Comparison of ENCODE assay signal across 15 mouse cellular contexts in genomic region chr9:42627634-42628033, GRCm38 (mm10).
A peak's percentile ranks its signal among the peaks of the same experiment; 100 is the strongest.
DNase-seq lines count a peak whose midpoint lies in the region; ATAC-seq lines count a peak whose summit lies in the region.
"Had no signal": no experiment of that assay in that cellular context is flagged by ENCODE, and none has a peak within 500 bp of the region (broad histone marks: within the 10 kb centered on the region; RNA-seq: fewer than 3 reads in every experiment).

No protein-coding gene starts in this region.

- peaks cover 31% of the 10 kb centered on the region for H3K4me1 ChIP-seq in forebrain, embryonic 10.5 days
- peaks cover 16% of the 10 kb centered on the region for H3K4me1 ChIP-seq in forebrain, embryonic 16.5 days (replicated peaks; ENCODE audit: control insufficient read depth, insufficient read depth, low read length)
- peaks cover 25% of the 10 kb centered on the region for H3K4me1 ChIP-seq in neural tube, embryonic 13.5 days (replicated peaks)
- H3K4me1 ChIP-seq in neural tube, embryonic 15.5 days, result peaks cover 16% of the 10 kb centered on the region
- peaks cover 44% of the 10 kb centered on the region for H3K4me1 ChIP-seq in forebrain, embryonic 13.5 days

- no peak overlapping the region for H3K4me2 ChIP-seq in forebrain, embryonic 16.5 days (ENCODE audit: low read length)
- no peak overlapping the region for H3K4me2 ChIP-seq in neural tube, embryonic 13.5 days
- no peak overlapping the region for H3K4me2 ChIP-seq in neural tube, embryonic 15.5 days
- H3K4me2 ChIP-seq in forebrain, embryonic 13.5 days, result no peak overlapping the region
- H3K4me2 ChIP-seq: embryonic facial prominence, embryonic 13.5 days; limb, embryonic 15.5 days had no signal

- 46% methylated on average over 6 of the region's 6 CpGs for WGBS in forebrain, embryonic 10.5 days
- 25% methylated on average over 6 of the region's 6 CpGs for WGBS in forebrain, embryonic 16.5 days
- whole genome bisulfite sequencing in neural tube, embryonic 13.5 days, result 28% methylated on average over 6 of the region's 6 CpGs
- 23% methylated on average over 6 of the region's 6 CpGs for WGBS in neural tube, embryonic 15.5 days
- WGBS in forebrain, embryonic 13.5 days, result 30% methylated on average over 6 of the region's 6 CpGs

- no peak overlapping the region for H3K9ac ChIP-seq in forebrain, embryonic 16.5 days (replicated peaks; ENCODE audit: low read depth, low read length)
- no peak overlapping the region for H3K9ac ChIP-seq in neural tube, embryonic 13.5 days
- no peak overlapping the region for H3K9ac ChIP-seq in neural tube, embryonic 15.5 days (replicated peaks)
- H3K9ac ChIP-seq in forebrain, embryonic 13.5 days, result no peak overlapping the region
- H3K9ac ChIP-seq: embryonic facial prominence, embryonic 13.5 days; limb, embryonic 15.5 days had no signal

- 0 out of 2 replicates have a peak, but pooled peaks cover 3% of the 10 kb centered on the region for H3K27me3 ChIP-seq in forebrain, embryonic 10.5 days (ENCODE audit: poor library complexity, severe bottlenecking)
- no peaks in the 10 kb centered on the region for H3K27me3 ChIP-seq in forebrain, embryonic 16.5 days (replicated peaks; ENCODE audit: control insufficient read depth, insufficient read depth, low read length)
- no peaks in the 10 kb centered on the region for H3K27me3 ChIP-seq in neural tube, embryonic 13.5 days
- no peaks in the 10 kb centered on the region for H3K27me3 ChIP-seq in neural tube, embryonic 15.5 days (replicated peaks)
- H3K27me3 ChIP-seq in forebrain, embryonic 13.5 days, result no peaks in the 10 kb centered on the region
- H3K27me3 ChIP-seq: limb, embryonic 15.5 days had no signal

- no peaks in the 10 kb centered on the region for H3K36me3 ChIP-seq in forebrain, embryonic 10.5 days (replicated peaks)
- no peaks in the 10 kb centered on the region for H3K36me3 ChIP-seq in forebrain, embryonic 16.5 days (ENCODE audit: control insufficient read depth, insufficient read depth)
- H3K36me3 ChIP-seq in neural tube, embryonic 13.5 days, result no peaks in the 10 kb centered on the region
- H3K36me3 ChIP-seq in neural tube, embryonic 15.5 days, result no peaks in the 10 kb centered on the region
- H3K36me3 ChIP-seq in forebrain, embryonic 13.5 days (ENCODE audit: poor library complexity, severe bottlenecking), result no peaks in the 10 kb centered on the region
- H3K36me3 ChIP-seq: embryonic facial prominence, embryonic 13.5 days; limb, embryonic 15.5 days had no signal

- no peak overlapping the region for H3K4me3 ChIP-seq in forebrain, embryonic 10.5 days
- no peak overlapping the region for H3K4me3 ChIP-seq in forebrain, embryonic 16.5 days (replicated peaks; ENCODE audit: low read length)
- no peak overlapping the region for H3K4me3 ChIP-seq in neural tube, embryonic 13.5 days
- H3K4me3 ChIP-seq in neural tube, embryonic 15.5 days (replicated peaks), result no peak overlapping the region
- H3K4me3 ChIP-seq in forebrain, embryonic 13.5 days, result no peak overlapping the region
- H3K4me3 ChIP-seq: embryonic facial prominence, embryonic 13.5 days; limb, embryonic 15.5 days; myocyte had no signal

- H3K27ac ChIP-seq in forebrain, embryonic 10.5 days, result peak overlapping the region; percentile 53
- no peak overlapping the region for H3K27ac ChIP-seq in forebrain, embryonic 16.5 days (ENCODE audit: low read length)
- 0 out of 2 replicates have a peak overlapping the region, but pooled peaks have one; percentile 9 for H3K27ac ChIP-seq in neural tube, embryonic 13.5 days (replicated peaks)
- H3K27ac ChIP-seq in neural tube, embryonic 15.5 days (replicated peaks), result no peak overlapping the region
- H3K27ac ChIP-seq in forebrain, embryonic 13.5 days, result peak overlapping the region; percentile 28; the same call in 1 of the 2 replicates
- H3K27ac ChIP-seq: embryonic facial prominence, embryonic 13.5 days; limb, embryonic 15.5 days had no signal

- no peak for ATAC-seq in forebrain, embryonic 16.5 days
- no peak for ATAC-seq in neural tube, embryonic 13.5 days (ENCODE audit: low read depth)
- no peak for ATAC-seq in neural tube, embryonic 15.5 days (ENCODE audit: low FRiP score)
- no peak for ATAC-seq in forebrain, embryonic 13.5 days
- ATAC-seq in monocyte, adult 5-6 weeks (replicated peaks; ENCODE audit: insufficient number of reproducible peaks, low FRiP score, low TSS enrichment, poor library complexity, severe bottlenecking), result no peak
- ATAC-seq: Patski had no signal

- no peaks in the 10 kb centered on the region for H3K9me3 ChIP-seq in forebrain, embryonic 10.5 days
- no peaks in the 10 kb centered on the region for H3K9me3 ChIP-seq in forebrain, embryonic 16.5 days (ENCODE audit: control insufficient read depth, low read length)
- H3K9me3 ChIP-seq in neural tube, embryonic 13.5 days, result no peaks in the 10 kb centered on the region
- no peaks in the 10 kb centered on the region for H3K9me3 ChIP-seq in neural tube, embryonic 15.5 days (replicated peaks)
- H3K9me3 ChIP-seq in forebrain, embryonic 13.5 days (replicated peaks), result no peaks in the 10 kb centered on the region
- H3K9me3 ChIP-seq: embryonic facial prominence, embryonic 13.5 days; limb, embryonic 15.5 days had no signal

- no peak for DNase-seq in forebrain, embryonic 10.5 days (ENCODE audit: extremely low spot score, low spot score)
- peak; percentile 41 for DNase-seq in lung, postnatal 10 days
- no peak for DNase-seq in embryo, embryonic 9.5 days (ENCODE audit: extremely low spot score)
- DNase-seq: adrenal gland, adult 2 months; heart, postnatal 36 days; kidney, adult 9 months had no signal

Comparison
In these comparisons a context has a peak if more than half of its experiments do, and no peak if none do; other contexts are left out.
1. H3K27ac ChIP-seq: peak in forebrain, embryonic 10.5 days (single experiment), neural tube, embryonic 13.5 days (single experiment) and forebrain, embryonic 13.5 days (single experiment); none in forebrain, embryonic 16.5 days (single experiment) and neural tube, embryonic 15.5 days (single experiment).